Mouse (Mus musculus): ENCODE data around the gene Sorbs2. TPM values are rescaled to one million over a fixed set of nuclear protein-coding genes. Genes with fewer than 3 reads are reported as not detected.

Gene Sorbs2
- polyA plus RNA-seq, 1 experiment from 2014 or later, result 23.9 TPM

- no peaks in the 10 kb centered on the region for H3K36me3 ChIP-seq (ENCODE audit: control insufficient read depth, insufficient read depth, low read length)
- H3K4me2 ChIP-seq (ENCODE audit: low read depth, low read length), result no peak overlapping the region
- no peak overlapping the region for H3K4me3 ChIP-seq (ENCODE audit: low read length)
- no peaks in the 10 kb centered on the region for H3K27me3 ChIP-seq (ENCODE audit: control insufficient read depth, insufficient read depth, low read depth, low read length)
- peaks cover 10% of the 10 kb centered on the region for H3K4me1 ChIP-seq (replicated peaks; ENCODE audit: control insufficient read depth, insufficient read depth, low read length)
- H3K9ac ChIP-seq (ENCODE audit: low read length), result no peak overlapping the region
- ATAC-seq (ENCODE audit: low read depth), result no peak
- WGBS, result 87% methylated on average over 5 of the region's 5 CpGs
- 0 out of 2 replicates have a peak, but pooled peaks cover 4% of the 10 kb centered on the region for H3K9me3 ChIP-seq (ENCODE audit: control insufficient read depth, low read length)
- H3K27ac ChIP-seq (ENCODE audit: low read length), result no peak overlapping the region
These were observed 368.8 kb downstream of the Sorbs2 start for GRCm38 (mm10) chr8:45876397-45876796.

Other genes with a start within 250 kb of the Sorbs2 start
- gene F11, start 245.8 kb upstream of the Sorbs2 start, polyA plus RNA-seq (2015; fragmentation: Nextera tagmentation; extraction: Ambion mirVana), result 0.16 and 0.73 TPM in 2 replicates
- 0.03 and 0.39 TPM in 2 replicates for gene Klkb1, start 212.9 kb upstream of the Sorbs2 start, polyA plus RNA-seq (2015; fragmentation: Nextera tagmentation; extraction: Ambion mirVana)
- 0.10 TPM in 1 of 2 replicates, not detected in the other for gene Gm45753, start 199.3 kb upstream of the Sorbs2 start, polyA plus RNA-seq (2015; fragmentation: Nextera tagmentation; extraction: Ambion mirVana)
- 1.4 and 1.9 TPM in 2 replicates for gene Cyp4v3, start 174.6 kb upstream of the Sorbs2 start, polyA plus RNA-seq (2015; fragmentation: Nextera tagmentation; extraction: Ambion mirVana)
- 8.7 and 9.8 TPM in 2 replicates for gene Fam149a, start 125.5 kb upstream of the Sorbs2 start, polyA plus RNA-seq (2015; fragmentation: Nextera tagmentation; extraction: Ambion mirVana)
- 2.7 and 4.7 TPM in 2 replicates for gene Tlr3, start 96.7 kb upstream of the Sorbs2 start, polyA plus RNA-seq (2015; fragmentation: Nextera tagmentation; extraction: Ambion mirVana)

Data from lung, embryonic 16.5 days (tissue).